Mouse (Mus musculus): ENCODE data around the gene Fndc4. TPM values are rescaled to one million over a fixed set of nuclear protein-coding genes. Genes with fewer than 3 reads are reported as not detected.

The Fndc4 gene
- polyA plus RNA-seq, 2 experiments, result 3.7 to 5.6 TPM

DNA sequence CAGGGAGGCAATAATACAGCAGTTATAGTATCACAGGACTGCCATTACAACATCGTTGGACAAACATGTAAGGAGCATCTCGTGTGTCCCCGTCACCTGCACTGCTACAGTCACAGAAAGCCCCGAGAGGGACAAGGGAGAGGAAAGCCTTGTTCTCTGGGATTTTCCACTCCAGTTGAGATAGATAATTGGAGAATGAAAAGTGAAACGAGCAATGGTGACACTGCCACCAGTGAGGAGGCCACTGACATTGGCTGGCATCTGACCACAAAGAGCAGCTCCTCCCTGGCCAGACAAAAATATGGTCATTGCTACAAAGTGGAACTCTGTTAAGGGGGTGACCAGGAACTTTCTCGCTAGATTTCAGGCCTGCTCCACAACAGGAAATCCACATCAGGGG, 28.2 kb downstream of the Fndc4 start:
- Histone ChIP-seq H3K9me3 (ENCODE audit: control insufficient read depth, low read length) (no peaks in the 10 kb centered on the region), H3K36me3 (replicated peaks; ENCODE audit: control insufficient read depth, insufficient read depth, low read depth) (no peaks in the 10 kb centered on the region), H3K4me3 (ENCODE audit: insufficient read depth in 1 of 2, low read depth in 2 of 2, low read length in 2 of 2) (no peak overlapping the region), H3K27me3 (ENCODE audit: control insufficient read depth, insufficient read depth, low read length) (no peaks in the 10 kb centered on the region), H3K4me2 (ENCODE audit: low read depth) (no peak overlapping the region), H3K4me1 (replicated peaks; ENCODE audit: control insufficient read depth in 2 of 2, insufficient read depth in 2 of 2, low read length in 1 of 2) (no peaks in the 10 kb centered on the region), H3K9ac (replicated peaks) (no peak overlapping the region), H3K27ac (no peak overlapping the region)
- TF ChIP-seq EP300 (IDR thresholded peaks at IDR 0.05; ENCODE audit: low read depth), result no peak
- TF ChIP-seq CTCF (IDR thresholded peaks at IDR 0.05; ENCODE audit: low read depth), result no peak
- DNase-seq (ENCODE audit: low read depth in 3 of 3, low spot score in 3 of 3), result no peak
- WGBS (ENCODE audit: insufficient replicate concordance), result 59% methylated on average over 6 of the region's 6 CpGs
- ATAC-seq (ENCODE audit: insufficient read depth), result no peak

DNA sequence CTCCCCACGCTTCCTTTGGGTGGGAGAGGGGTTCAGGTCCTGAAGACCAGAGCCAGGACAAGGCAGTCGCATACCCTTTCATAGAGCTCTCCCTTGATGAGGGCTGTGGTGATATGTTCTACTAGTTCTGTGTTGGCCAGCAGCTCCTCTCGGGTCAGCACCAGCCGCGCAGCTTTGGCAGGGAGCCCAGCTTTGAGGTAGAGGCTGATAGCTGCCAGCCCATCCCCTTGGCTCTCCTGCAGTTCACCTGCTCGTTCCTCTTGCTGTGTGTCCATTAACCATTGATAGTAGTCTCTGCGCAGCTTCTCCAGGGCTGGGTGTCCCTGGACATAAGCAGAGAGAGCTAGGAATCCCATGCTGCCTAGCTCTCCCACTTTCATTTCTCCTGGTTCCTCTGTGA, 29.8 kb downstream of the Fndc4 start:
- TF ChIP-seq EP300 (IDR thresholded peaks at IDR 0.05; ENCODE audit: low read depth) (no peak), CTCF (IDR thresholded peaks at IDR 0.05; ENCODE audit: low read depth) (no peak)
- Histone ChIP-seq H3K9me3 (ENCODE audit: control insufficient read depth, low read length) (no peaks in the 10 kb centered on the region), H3K36me3 (replicated peaks; ENCODE audit: control insufficient read depth, insufficient read depth, low read depth) (no peaks in the 10 kb centered on the region), H3K4me1 (replicated peaks; ENCODE audit: control insufficient read depth in 2 of 2, insufficient read depth in 2 of 2, low read length in 1 of 2) (no peaks in the 10 kb centered on the region), H3K27me3 (ENCODE audit: control insufficient read depth, insufficient read depth, low read length) (no peaks in the 10 kb centered on the region), H3K9ac (replicated peaks) (no peak overlapping the region), H3K27ac (no peak overlapping the region), H3K4me2 (ENCODE audit: low read depth) (no peak overlapping the region), H3K4me3 (ENCODE audit: insufficient read depth in 1 of 2, low read depth in 2 of 2, low read length in 2 of 2) (no peak overlapping the region)
- DNase-seq (ENCODE audit: low read depth in 3 of 3, low spot score in 3 of 3) (no peak), ATAC-seq (ENCODE audit: insufficient read depth) (no peak)
- 68% methylated on average over 7 of the region's 7 CpGs for WGBS (ENCODE audit: insufficient replicate concordance)

DNA sequence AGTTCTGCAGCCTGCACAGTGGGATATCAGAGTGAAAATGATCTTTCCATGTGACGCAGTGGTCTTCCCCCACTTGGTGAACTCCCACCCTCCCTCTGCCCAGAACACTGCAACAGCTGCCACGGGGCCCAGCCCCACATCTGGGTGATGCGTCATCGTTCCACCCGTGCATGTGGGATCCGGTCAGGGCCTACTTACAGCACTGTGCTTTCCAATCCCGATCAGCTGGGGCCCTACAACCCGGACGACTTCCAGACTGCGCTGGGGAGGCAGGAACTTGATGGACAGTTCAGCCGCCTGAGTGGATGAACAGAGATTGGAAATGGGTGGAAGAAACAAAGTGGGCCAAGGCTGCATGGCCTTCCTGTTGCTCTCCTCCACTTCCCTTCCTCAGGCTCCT, 38.3 kb downstream of the Fndc4 start:
- Histone ChIP-seq H3K4me2 (ENCODE audit: low read depth) (no peak overlapping the region), H3K9ac (replicated peaks) (no peak overlapping the region), H3K27ac (no peak overlapping the region), H3K4me3 (ENCODE audit: insufficient read depth in 1 of 2, low read depth in 2 of 2, low read length in 2 of 2) (no peak overlapping the region), H3K9me3 (ENCODE audit: control insufficient read depth, low read length) (no peaks in the 10 kb centered on the region), H3K27me3 (ENCODE audit: control insufficient read depth, insufficient read depth, low read length) (no peaks in the 10 kb centered on the region), H3K4me1 (replicated peaks; ENCODE audit: control insufficient read depth in 2 of 2, insufficient read depth in 2 of 2, low read length in 1 of 2) (no peaks in the 10 kb centered on the region), H3K36me3 (replicated peaks; ENCODE audit: control insufficient read depth, insufficient read depth, low read depth) (no peaks in the 10 kb centered on the region)
- no peak for TF ChIP-seq EP300 (IDR thresholded peaks at IDR 0.05; ENCODE audit: low read depth)
- TF ChIP-seq CTCF (IDR thresholded peaks at IDR 0.05; ENCODE audit: low read depth), result no peak
- 70% methylated on average over 11 of the region's 11 CpGs for WGBS (ENCODE audit: insufficient replicate concordance)
- DNase-seq (ENCODE audit: low read depth in 3 of 3, low spot score in 3 of 3) (no peak), ATAC-seq (ENCODE audit: insufficient read depth) (no peak)

DNA sequence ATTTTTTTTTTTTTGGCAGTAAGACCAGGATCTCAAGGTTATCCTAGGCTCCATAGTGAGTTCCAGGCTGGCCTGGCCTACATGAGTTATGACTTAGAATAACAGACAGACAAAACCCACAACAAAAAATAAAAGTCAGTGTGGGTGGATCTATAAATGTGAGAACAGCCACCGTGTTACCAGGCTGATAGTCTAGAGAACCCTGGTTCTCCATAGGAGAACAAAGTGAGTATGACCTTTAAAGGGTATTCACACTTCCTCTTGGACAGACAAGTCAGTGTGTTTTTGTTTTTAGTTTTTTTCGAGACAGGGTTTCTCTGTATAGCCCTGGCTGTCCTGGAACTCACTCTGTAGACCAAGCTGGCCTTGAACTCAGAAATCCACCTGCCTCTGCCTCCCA, 39.9 kb downstream of the Fndc4 start:
- WGBS (ENCODE audit: insufficient replicate concordance), result 56% methylated on average over 2 of the region's 2 CpGs
- no peak overlapping the region for H3K27ac ChIP-seq
- no peaks in the 10 kb centered on the region for H3K9me3 ChIP-seq (ENCODE audit: control insufficient read depth, low read length)
- H3K4me2 ChIP-seq (ENCODE audit: low read depth), result no peak overlapping the region
- ATAC-seq (ENCODE audit: insufficient read depth) (no peak), DNase-seq (ENCODE audit: low read depth in 3 of 3, low spot score in 3 of 3) (no peak)
- no peak for TF ChIP-seq CTCF (IDR thresholded peaks at IDR 0.05; ENCODE audit: low read depth)
- TF ChIP-seq EP300 (IDR thresholded peaks at IDR 0.05; ENCODE audit: low read depth), result no peak
- H3K9ac ChIP-seq (replicated peaks), result no peak overlapping the region
- H3K36me3 ChIP-seq (replicated peaks; ENCODE audit: control insufficient read depth, insufficient read depth, low read depth), result no peaks in the 10 kb centered on the region; the same call in 1 of the 2 replicates
- no peak overlapping the region for H3K4me3 ChIP-seq (ENCODE audit: insufficient read depth in 1 of 2, low read depth in 2 of 2, low read length in 2 of 2)
- no peaks in the 10 kb centered on the region for H3K27me3 ChIP-seq (ENCODE audit: control insufficient read depth, insufficient read depth, low read length)
- no peaks in the 10 kb centered on the region for H3K4me1 ChIP-seq (replicated peaks; ENCODE audit: control insufficient read depth in 2 of 2, insufficient read depth in 2 of 2, low read length in 1 of 2)

DNA sequence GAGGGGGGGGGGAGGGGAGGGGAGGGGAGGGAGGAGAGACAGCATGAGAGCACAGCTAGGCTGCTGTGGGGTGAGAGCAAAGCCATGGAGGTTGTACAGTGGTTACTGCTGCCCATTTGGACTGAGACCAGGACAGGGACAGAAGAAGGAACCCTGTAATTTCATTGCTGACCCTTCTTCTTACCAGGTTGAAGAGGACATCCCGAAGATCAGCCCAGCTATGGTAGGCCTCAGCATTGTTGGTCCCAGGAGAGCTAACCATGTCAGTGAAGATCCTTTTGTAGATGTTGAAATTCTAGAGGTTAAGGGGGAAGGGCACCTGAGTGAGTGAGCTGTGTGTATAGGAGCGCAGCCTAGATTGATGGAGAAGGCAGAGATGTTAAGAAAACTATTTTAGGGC, 40.5 kb downstream of the Fndc4 start:
- Histone ChIP-seq H3K4me1 (replicated peaks; ENCODE audit: control insufficient read depth in 2 of 2, insufficient read depth in 2 of 2, low read length in 1 of 2) (no peaks in the 10 kb centered on the region), H3K9ac (replicated peaks) (no peak overlapping the region), H3K27ac (no peak overlapping the region), H3K9me3 (ENCODE audit: control insufficient read depth, low read length) (no peaks in the 10 kb centered on the region), H3K27me3 (ENCODE audit: control insufficient read depth, insufficient read depth, low read length) (no peaks in the 10 kb centered on the region), H3K4me3 (ENCODE audit: insufficient read depth in 1 of 2, low read depth in 2 of 2, low read length in 2 of 2) (no peak overlapping the region), H3K4me2 (ENCODE audit: low read depth) (no peak overlapping the region), H3K36me3 (replicated peaks; ENCODE audit: control insufficient read depth, insufficient read depth, low read depth) (peaks cover 5% of the 10 kb centered on the region)
- TF ChIP-seq EP300 (IDR thresholded peaks at IDR 0.05; ENCODE audit: low read depth) (no peak), CTCF (IDR thresholded peaks at IDR 0.05; ENCODE audit: low read depth) (no peak)
- WGBS (ENCODE audit: insufficient replicate concordance), result 83% methylated on average over 2 of the region's 2 CpGs
- DNase-seq (ENCODE audit: low read depth in 3 of 3, low spot score in 3 of 3) (no peak), ATAC-seq (ENCODE audit: insufficient read depth) (no peak)
